Mouse (Mus musculus): Measurements from ENCODE around the gene Malsu1.

GRCm38 (mm10) chr6:49083008-49083407 lies 9.4 kb downstream of the Malsu1 start:
- TF ChIP-seq CTCF (IDR thresholded peaks at IDR 0.05; ENCODE audit: borderline replicate concordance, extremely low read depth, insufficient read depth, insufficient read length) (no peak), POLR2A (IDR thresholded peaks at IDR 0.05; ENCODE audit: borderline replicate concordance, extremely low read depth, insufficient read depth, insufficient read length, poor library complexity, severe bottlenecking) (no peak)

Data from brain, embryonic 14.5 days (tissue).